Mouse (Mus musculus) megakaryocyte, embryonic 14.5 days (primary cell): ENCODE results near the gene Sec24b.

Source experiments
- FLI1 ChIP-seq: IDR thresholded peaks from 2 replicates; pipeline ENCODE4 v1.6.1; 2012; ENCODE audit warnings: low read length, inconsistent platforms, mixed read lengths
- GATA1 ChIP-seq: IDR thresholded peaks from 3 replicates; pipeline ENCODE4 v1.6.1; 2012; ENCODE audit warnings: mixed read lengths, low read length, inconsistent platforms, borderline replicate concordance

- no peak for TF ChIP-seq GATA1
- TF ChIP-seq FLI1: no peak
These were observed 90.5 kb downstream of the Sec24b start for GRCm38 (mm10) chr3:129970529-129971515.
